Mouse (Mus musculus): ENCODE measurements around the gene Trpm1. TPM values are rescaled to one million over a fixed set of nuclear protein-coding genes. Genes with fewer than 3 reads are reported as not detected.
A peak's percentile ranks its signal among the peaks of the same experiment; 100 is the strongest.

Gene Trpm1
- polyA plus RNA-seq, 1 experiment from 2014 or later = 1.7 TPM

GRCm38 (mm10) chr7:64291722-64292121 is 138.1 kb downstream of the Trpm1 start:
- no peaks in the 10 kb centered on the region for H3K36me3 ChIP-seq (ENCODE audit: control insufficient read depth, insufficient read depth, low read length)
- WGBS = 93% methylated on average over 10 of the region's 10 CpGs
- H3K4me1 ChIP-seq (ENCODE audit: control insufficient read depth, insufficient read depth, low read length) = no peaks in the 10 kb centered on the region
- no peak overlapping the region for H3K4me3 ChIP-seq (ENCODE audit: low read depth, low read length)
- no peak overlapping the region for H3K27ac ChIP-seq (replicated peaks; ENCODE audit: low read depth, low read length)
- no peak for ATAC-seq (ENCODE audit: insufficient number of reproducible peaks, low FRiP score, low TSS enrichment, low read depth)
- no peak overlapping the region for H3K9ac ChIP-seq (ENCODE audit: low read length)
- H3K4me2 ChIP-seq (ENCODE audit: low read depth, severe bottlenecking) = no peak overlapping the region
- no peaks in the 10 kb centered on the region for H3K9me3 ChIP-seq (ENCODE audit: control insufficient read depth, low read length)
- no peak for DNase-seq (ENCODE audit: low spot score)
- H3K27me3 ChIP-seq (ENCODE audit: control insufficient read depth, insufficient read depth, low read length) = no peaks in the 10 kb centered on the region

GRCm38 (mm10) chr7:64296286-64297010 is 142.8 kb downstream of the Trpm1 start:
- Histone ChIP-seq H3K4me1 (ENCODE audit: control insufficient read depth, insufficient read depth, low read length) (no peaks in the 10 kb centered on the region), H3K27ac (replicated peaks; ENCODE audit: low read depth, low read length) (no peak overlapping the region), H3K36me3 (ENCODE audit: control insufficient read depth, insufficient read depth, low read length) (no peaks in the 10 kb centered on the region), H3K4me2 (ENCODE audit: low read depth, severe bottlenecking) (no peak overlapping the region), H3K27me3 (ENCODE audit: control insufficient read depth, insufficient read depth, low read length) (no peaks in the 10 kb centered on the region), H3K4me3 (ENCODE audit: low read depth, low read length) (no peak overlapping the region), H3K9ac (ENCODE audit: low read length) (no peak overlapping the region), H3K9me3 (ENCODE audit: control insufficient read depth, low read length) (no peaks in the 10 kb centered on the region)
- ATAC-seq (ENCODE audit: insufficient number of reproducible peaks, low FRiP score, low TSS enrichment, low read depth) = no peak
- WGBS = 77% methylated on average over 5 of the region's 5 CpGs
- DNase-seq (ENCODE audit: low spot score) = no peak

GRCm38 (mm10) chr7:64310241-64310640 is 156.6 kb downstream of the Trpm1 start:
- no peak for ATAC-seq (ENCODE audit: insufficient number of reproducible peaks, low FRiP score, low TSS enrichment, low read depth)

GRCm38 (mm10) chr7:64310756-64311155 is 157.1 kb downstream of the Trpm1 start:
- DNase-seq (ENCODE audit: low spot score) (no peak), ATAC-seq (ENCODE audit: insufficient number of reproducible peaks, low FRiP score, low TSS enrichment, low read depth) (no peak)
- Histone ChIP-seq H3K36me3 (ENCODE audit: control insufficient read depth, insufficient read depth, low read length) (no peaks in the 10 kb centered on the region), H3K4me1 (ENCODE audit: control insufficient read depth, insufficient read depth, low read length) (no peaks in the 10 kb centered on the region), H3K9ac (ENCODE audit: low read length) (no peak overlapping the region), H3K4me2 (ENCODE audit: low read depth, severe bottlenecking) (no peak overlapping the region), H3K27ac (replicated peaks; ENCODE audit: low read depth, low read length) (no peak overlapping the region), H3K27me3 (ENCODE audit: control insufficient read depth, insufficient read depth, low read length) (no peaks in the 10 kb centered on the region), H3K9me3 (ENCODE audit: control insufficient read depth, low read length) (no peaks in the 10 kb centered on the region), H3K4me3 (ENCODE audit: low read depth, low read length) (no peak overlapping the region)
- whole genome bisulfite sequencing = 56% methylated on average over 2 of the region's 2 CpGs

More at GRCm38 (mm10) chr7:64310241-64310640, 156.6 kb downstream of the Trpm1 start:
- WGBS = 90% methylated on average over 7 of the region's 7 CpGs
- H3K36me3 ChIP-seq (ENCODE audit: control insufficient read depth, insufficient read depth, low read length) = no peaks in the 10 kb centered on the region
- no peaks in the 10 kb centered on the region for H3K27me3 ChIP-seq (ENCODE audit: control insufficient read depth, insufficient read depth, low read length)
- no peak overlapping the region for H3K4me2 ChIP-seq (ENCODE audit: low read depth, severe bottlenecking)
- H3K4me3 ChIP-seq (ENCODE audit: low read depth, low read length) = no peak overlapping the region
- no peak overlapping the region for H3K27ac ChIP-seq (replicated peaks; ENCODE audit: low read depth, low read length)
- H3K4me1 ChIP-seq (ENCODE audit: control insufficient read depth, insufficient read depth, low read length) = no peaks in the 10 kb centered on the region
- no peak overlapping the region for H3K9ac ChIP-seq (ENCODE audit: low read length)
- no peaks in the 10 kb centered on the region for H3K9me3 ChIP-seq (ENCODE audit: control insufficient read depth, low read length)
- DNase-seq (ENCODE audit: low spot score) = no peak

- no peaks in the 10 kb centered on the region for H3K36me3 ChIP-seq (ENCODE audit: control insufficient read depth, insufficient read depth, low read length)
- ATAC-seq (ENCODE audit: insufficient number of reproducible peaks, low FRiP score, low TSS enrichment, low read depth) = no peak
- WGBS = 96% methylated on average over 7 of the region's 7 CpGs
Observed at GRCm38 (mm10) chr7:64312811-64313210, 159.2 kb downstream of the Trpm1 start.

More at GRCm38 (mm10) chr7:64312811-64313210, 159.2 kb downstream of the Trpm1 start:
- no peaks in the 10 kb centered on the region for H3K4me1 ChIP-seq (ENCODE audit: control insufficient read depth, insufficient read depth, low read length)
- H3K27ac ChIP-seq (replicated peaks; ENCODE audit: low read depth, low read length) = no peak overlapping the region
- no peak for DNase-seq (ENCODE audit: low spot score)
- H3K4me2 ChIP-seq (ENCODE audit: low read depth, severe bottlenecking) = no peak overlapping the region
- H3K9me3 ChIP-seq (ENCODE audit: control insufficient read depth, low read length) = no peaks in the 10 kb centered on the region
- no peaks in the 10 kb centered on the region for H3K27me3 ChIP-seq (ENCODE audit: control insufficient read depth, insufficient read depth, low read length)
- H3K4me3 ChIP-seq (ENCODE audit: low read depth, low read length) = no peak overlapping the region
- no peak overlapping the region for H3K9ac ChIP-seq (ENCODE audit: low read length)

MicroRNAs within 50 kb of the gene (microRNA counts, 519-probe panel; counts per million panel counts)
- microRNA mmu-miR-211 = not detected

Small RNAs within 50 kb of the gene (microRNA-seq; reads per million reads assigned to microRNA genes)
- 40.9 reads per million, percentile 38 among the genes with 10 or more reads in this experiment for gene Mir211
- gene Mir6416 = not detected

Other genes with a start within 250 kb of the Trpm1 start
- not detected in 2 replicates for gene E030018B13Rik, start 237.0 kb upstream of the Trpm1 start, polyA plus RNA-seq (2014; fragmentation: Nextera tagmentation; extraction: Ambion mirVana)
- 18.3 and 18.8 TPM in 2 replicates for gene Klf13, start 214.9 kb upstream of the Trpm1 start, polyA plus RNA-seq (2014; fragmentation: Nextera tagmentation; extraction: Ambion mirVana)
- 11.8 and 12.0 TPM in 2 replicates for gene Mtmr10, start 133.8 kb downstream of the Trpm1 start, polyA plus RNA-seq (2014; fragmentation: Nextera tagmentation; extraction: Ambion mirVana)
- 7.6 and 8.7 TPM in 2 replicates for gene Fan1, start 220.3 kb downstream of the Trpm1 start, polyA plus RNA-seq (2014; fragmentation: Nextera tagmentation; extraction: Ambion mirVana)
- 55.1 and 61.8 TPM in 2 replicates for gene Mphosph10, start 238.4 kb downstream of the Trpm1 start, polyA plus RNA-seq (2014; fragmentation: Nextera tagmentation; extraction: Ambion mirVana)
- 45.6 and 50.1 TPM in 2 replicates for gene Mcee, start 238.8 kb downstream of the Trpm1 start, polyA plus RNA-seq (2014; fragmentation: Nextera tagmentation; extraction: Ambion mirVana)

Measured in limb, embryonic 11.5 days (tissue).